Mouse (Mus musculus) adrenal gland (tissue): ENCODE measurements at regions not wholly inside any gene's neighbourhood (a gene's known extent, or its start where the extent isn't known, plus 50 kb on each side); places are given as distances from the start of the nearest gene placed in this dataset.

Experiments
- intact Hi-C: fragments of 180-260 bp; cut with DNase I; formaldehyde crosslinking; loops from one replicate; pipeline ENCODE4 v1.15.1; 2025

- intact Hi-C loops, result no loop called here
These were observed 195.0 kb upstream of the Mctp2 start for GRCm38 (mm10) chr7:72501431-72501830.

GRCm38 (mm10) chr7:72503756-72504155, 197.3 kb upstream of the Mctp2 start:
- intact Hi-C loops, result no loop called here

- intact Hi-C loops, result no loop called here
These were observed 197.9 kb upstream of the Mctp2 start for GRCm38 (mm10) chr7:72504268-72504667.

GRCm38 (mm10) chr7:72505732-72506460, 199.5 kb upstream of the Mctp2 start:
- intact Hi-C loops, result no loop called here

- intact Hi-C loops, result no loop called here
These were observed 201.5 kb upstream of the Mctp2 start for GRCm38 (mm10) chr7:72507946-72508345.

- intact Hi-C loops, result no loop called here
These were observed 203.7 kb upstream of the Mctp2 start for GRCm38 (mm10) chr7:72510116-72510515.

- intact Hi-C loops, result no loop called here
These were observed 207.0 kb upstream of the Mctp2 start for GRCm38 (mm10) chr7:72513446-72513845.

- intact Hi-C loops, result no loop called here
These were observed 208.4 kb upstream of the Mctp2 start for GRCm38 (mm10) chr7:72514851-72515250.

GRCm38 (mm10) chr7:72518421-72518972, 212.1 kb upstream of the Mctp2 start:
- intact Hi-C loops, result no loop called here

GRCm38 (mm10) chr7:72519359-72520115, 213.1 kb upstream of the Mctp2 start:
- intact Hi-C loops, result no loop called here

GRCm38 (mm10) chr7:72528873-72529272, 222.5 kb upstream of the Mctp2 start:
- intact Hi-C loops, result no loop called here

- intact Hi-C loops, result loop anchor here (10.0 kb wide), 1 partner anchor 847 kb away; no protein-coding TSS in a partner anchor
These were observed 231.9 kb upstream of the Mctp2 start for GRCm38 (mm10) chr7:72538288-72538687.

- intact Hi-C loops, result loop anchor here (10.0 kb wide), 1 partner anchor 845 kb away; no protein-coding TSS in a partner anchor
These were observed 233.5 kb upstream of the Mctp2 start for GRCm38 (mm10) chr7:72539915-72540314.

GRCm38 (mm10) chr7:72541521-72542478, 235.4 kb upstream of the Mctp2 start:
- intact Hi-C loops, result no loop called here

- intact Hi-C loops, result no loop called here
These were observed 237.1 kb upstream of the Mctp2 start for GRCm38 (mm10) chr7:72543501-72543900.

GRCm38 (mm10) chr7:72543946-72544345, 237.5 kb upstream of the Mctp2 start:
- intact Hi-C loops, result no loop called here

GRCm38 (mm10) chr7:72567378-72567777, 261.0 kb upstream of the Mctp2 start:
- intact Hi-C loops, result no loop called here

- intact Hi-C loops, result no loop called here
These were observed 262.8 kb upstream of the Mctp2 start for GRCm38 (mm10) chr7:72569177-72569576.

GRCm38 (mm10) chr7:72574316-72574715, 267.9 kb upstream of the Mctp2 start:
- intact Hi-C loops, result no loop called here

- intact Hi-C loops, result no loop called here
These were observed 278.0 kb upstream of the Mctp2 start for GRCm38 (mm10) chr7:72584427-72584826.

GRCm38 (mm10) chr7:72589241-72589668, 282.8 kb upstream of the Mctp2 start:
- intact Hi-C loops, result no loop called here
